Mouse (Mus musculus) CH12.LX (cell line): Measurements from ENCODE around the gene Nup188. TPM values are rescaled to one million over a fixed set of nuclear protein-coding genes. Genes with fewer than 3 reads are reported as not detected.

Source experiments
- DNase-seq: peaks from one replicate; pipeline ENCODE4 v3.0.0-alpha.2; 2013; ENCODE audit errors: extremely low read depth
- H3K27ac ChIP-seq: 2 replicates; pipeline ENCODE4 v1.5.1; 2012; ENCODE audit warnings: low read depth, mild to moderate bottlenecking, control low read depth, moderate library complexity; ENCODE audit not compliant: insufficient read depth
- H3K27me3 ChIP-seq: replicated peaks from 2 replicates; pipeline ENCODE3; 2012; ENCODE audit warnings: inconsistent platforms
- H3K36me3 ChIP-seq, 2 experiments: replicated peaks in 1 of 2; 2 replicates each; pipeline versions ENCODE3 to v1.6.1; 2012; ENCODE audit warnings: inconsistent platforms in 1 of 2, low read length in 1 of 2, mild to moderate bottlenecking in 1 of 2, mixed read lengths in 1 of 2, moderate library complexity in 1 of 2; ENCODE audit not compliant: control insufficient read depth in 1 of 2, insufficient read depth in 1 of 2
- H3K4me1 ChIP-seq, 2 experiments: 2 replicates each; pipeline ENCODE4 v1.6.1; 2012; ENCODE audit warnings: inconsistent platforms in 1 of 2, moderate library complexity in 1 of 2; ENCODE audit not compliant: insufficient read depth in 2 of 2, control insufficient read depth in 1 of 2
- H3K4me2 ChIP-seq: 2 replicates; pipeline ENCODE4 v1.6.1; 2012; ENCODE audit warnings: low read depth, mild to moderate bottlenecking, control low read depth; ENCODE audit not compliant: poor library complexity, insufficient read depth, severe bottlenecking
- H3K4me3 ChIP-seq, 3 experiments: fragments of 150-350 bp in 1 of 3; sonication (generic) in 1 of 3; replicated peaks in 1 of 3; 2 replicates each; pipeline versions ENCODE3 to v1.5.1; 2011 to 2012; ENCODE audit warnings: low read depth in 2 of 3, low read length in 2 of 3, mild to moderate bottlenecking in 2 of 3, moderate library complexity in 2 of 3, control low read depth in 1 of 3, improper control_type of control experiment in 1 of 3, inconsistent platforms in 1 of 3, mixed read lengths in 1 of 3; ENCODE audit not compliant: poor library complexity in 1 of 3
- H3K79me2 ChIP-seq: replicated peaks from 2 replicates; pipeline ENCODE4 v1.6.1; 2012; ENCODE audit warnings: mild to moderate bottlenecking, moderate library complexity; ENCODE audit not compliant: control insufficient read depth, poor library complexity, insufficient read depth, severe bottlenecking; ENCODE audit errors: extremely low read depth
- H3K9ac ChIP-seq: 2 replicates; pipeline ENCODE4 v1.6.1; 2012; ENCODE audit warnings: low read depth, mild to moderate bottlenecking, control low read depth, moderate library complexity; ENCODE audit not compliant: insufficient read depth
- H3K9me3 ChIP-seq: replicated peaks from 2 replicates; pipeline ENCODE3; 2012; ENCODE audit warnings: low read length, inconsistent platforms, mixed read lengths
- BHLHE40 ChIP-seq: IDR thresholded peaks from 2 replicates; pipeline ENCODE4 v1.6.1; 2011; ENCODE audit warnings: mild to moderate bottlenecking, low read depth, low read length, improper control_type of control experiment
- ELF1 ChIP-seq: IDR thresholded peaks from 2 replicates; pipeline ENCODE4 v1.6.1; 2014; ENCODE audit warnings: low read depth, mild to moderate bottlenecking, inconsistent platforms, low read length, improper control_type of control experiment
- ETS1 ChIP-seq: conservative IDR thresholded peaks from 2 replicates; pipeline ENCODE4 v1.6.1; 2012; ENCODE audit warnings: low read depth, mild to moderate bottlenecking, inconsistent platforms, low read length, improper control_type of control experiment, moderate library complexity
- GABPA ChIP-seq: IDR thresholded peaks from 2 replicates; pipeline ENCODE4 v1.6.1; 2012; ENCODE audit warnings: low read depth, low read length, improper control_type of control experiment, inconsistent platforms; ENCODE audit not compliant: insufficient replicate concordance
- IRF4 ChIP-seq: IDR thresholded peaks from 2 replicates; pipeline ENCODE4 v1.6.1; 2014; ENCODE audit warnings: low read depth, mild to moderate bottlenecking, inconsistent platforms, low read length, improper control_type of control experiment
- JUN ChIP-seq: IDR thresholded peaks from 2 replicates; pipeline ENCODE4 v1.6.1; 2011; ENCODE audit warnings: low read depth, mild to moderate bottlenecking, low read length, improper control_type of control experiment, moderate library complexity; ENCODE audit not compliant: insufficient read depth
- KAT2A ChIP-seq: IDR thresholded peaks from 2 replicates; pipeline ENCODE4 v1.6.1; 2012; ENCODE audit warnings: low read length, improper control_type of control experiment, inconsistent platforms; ENCODE audit not compliant: insufficient replicate concordance
- MAFK ChIP-seq: IDR thresholded peaks from 2 replicates; pipeline ENCODE4 v1.6.1; 2011; ENCODE audit warnings: low read length, improper control_type of control experiment; ENCODE audit not compliant: insufficient replicate concordance
- MAX ChIP-seq: IDR thresholded peaks from 2 replicates; pipeline ENCODE4 v1.6.1; 2011; ENCODE audit warnings: low read length, improper control_type of control experiment
- MEF2A ChIP-seq: IDR thresholded peaks from 2 replicates; pipeline ENCODE4 v1.6.1; 2014; ENCODE audit warnings: low read depth, mild to moderate bottlenecking, inconsistent platforms, low read length, improper control_type of control experiment, borderline replicate concordance
- MXI1 ChIP-seq: IDR thresholded peaks from 2 replicates; pipeline ENCODE4 v1.6.1; 2011; ENCODE audit warnings: mild to moderate bottlenecking, low read depth, low read length, improper control_type of control experiment
- MYC ChIP-seq: IDR thresholded peaks from 2 replicates; pipeline ENCODE4 v1.6.1; 2011; ENCODE audit warnings: low read depth, mild to moderate bottlenecking, improper control_type of control experiment, low read length
- NRF1 ChIP-seq: IDR thresholded peaks from 2 replicates; pipeline ENCODE4 v1.6.1; 2014; ENCODE audit warnings: low read depth, mild to moderate bottlenecking, inconsistent platforms, low read length, improper control_type of control experiment, moderate library complexity
- POLR2AphosphoS2 ChIP-seq: IDR thresholded peaks from 2 replicates; pipeline ENCODE4 v1.6.1; 2011; ENCODE audit warnings: low read depth, low read length, improper control_type of control experiment
- RAD21 ChIP-seq: IDR thresholded peaks from 2 replicates; pipeline ENCODE4 v1.6.1; 2011; ENCODE audit warnings: low read depth, mild to moderate bottlenecking, low read length, improper control_type of control experiment, moderate library complexity
- SMC3 ChIP-seq: IDR thresholded peaks from 2 replicates; pipeline ENCODE4 v1.6.1; 2011; ENCODE audit warnings: low read depth, low read length, improper control_type of control experiment
- TBP ChIP-seq: conservative IDR thresholded peaks from 2 replicates; pipeline ENCODE4 v1.6.1; 2011; ENCODE audit warnings: low read depth, low read length, improper control_type of control experiment
- TCF12 ChIP-seq: IDR thresholded peaks from 2 replicates; pipeline ENCODE4 v1.6.1; 2014; ENCODE audit warnings: low read depth, mild to moderate bottlenecking, inconsistent platforms, low read length, improper control_type of control experiment
- UBTF ChIP-seq: IDR thresholded peaks from 2 replicates; pipeline ENCODE4 v1.6.1; 2012; ENCODE audit warnings: low read depth, mild to moderate bottlenecking, inconsistent platforms, low read length, improper control_type of control experiment, moderate library complexity
- USF1 ChIP-seq: IDR thresholded peaks from 2 replicates; pipeline ENCODE4 v1.6.1; 2014; ENCODE audit warnings: low read depth, mild to moderate bottlenecking, inconsistent platforms, low read length, improper control_type of control experiment
- USF2 ChIP-seq: conservative IDR thresholded peaks from 2 replicates; pipeline ENCODE4 v1.6.1; 2011; ENCODE audit warnings: low read depth, low read length, improper control_type of control experiment
- ZC3H11A ChIP-seq: IDR thresholded peaks from 2 replicates; pipeline ENCODE4 v1.6.1; 2012; ENCODE audit warnings: low read depth, mild to moderate bottlenecking, inconsistent platforms, low read length, improper control_type of control experiment
- ZMIZ1 ChIP-seq: IDR thresholded peaks from 2 replicates; pipeline ENCODE4 v1.6.1; 2012; ENCODE audit warnings: low read depth, mild to moderate bottlenecking, inconsistent platforms, low read length, improper control_type of control experiment
- ZNF384 ChIP-seq: IDR thresholded peaks from 2 replicates; pipeline ENCODE4 v1.6.1; 2012; ENCODE audit warnings: low read depth, low read length, improper control_type of control experiment, inconsistent platforms
- dilution Hi-C: fragments of 300-500 bp; cut with MboI; formaldehyde crosslinking; loops from 2 replicates; pipeline ENCODE4 v1.14.3; 2020; ENCODE audit warnings: low sequenced_read_pairs; ENCODE audit not compliant: extremely low pct_unique_long_range_greater_than_20kb, extremely low pct_ligation_motif_present
- in situ Hi-C: fragments of 300-500 bp; cut with MboI; formaldehyde crosslinking; loops from 3 replicates; pipeline ENCODE4 v1.14.3; 2019; ENCODE audit warnings: low sequenced_read_pairs, low pct_ligation_motif_present, low pct_unique_long_range_greater_than_20kb, mixed read lengths
- polyA plus RNA-seq: library from polyadenylated mRNA; unstranded; fragments of >175 nt; gene quantifications from 2 replicates; pipeline ENCODE4 v1.2.1, GENCODE M21; 2012; ENCODE audit warnings: low read depth; ENCODE audit not compliant: insufficient read length
- total RNA-seq, 2 experiments: library from RNA; depleted of rRNA; stranded (reverse); fragments of 300-350 nt in 1 of 2; fragments of >200 nt in 1 of 2; gene quantifications; 2 replicates each; pipeline ENCODE4 v1.2.3; 2012 to 2014

The Nup188 gene
- total and polyA plus RNA-seq, 3 experiments: 19.7 to 58.8 (median 47.6) TPM

- in situ Hi-C loops: no loop called here
- Histone ChIP-seq H3K27me3 (no peaks in the 10 kb centered on the region), H3K4me3 (no peak overlapping the region), H3K4me1 (peaks cover 8 to 36% of the 10 kb centered on the region in 2 experiments; a peak in 3 of 4 replicates), H3K36me3 (peaks cover 15 to 41% of the 10 kb centered on the region in 2 experiments), H3K27ac (no peak overlapping the region), H3K4me2 (0 out of 2 replicates have a peak overlapping the region, but pooled peaks have one; percentile 69), H3K79me2 (no peaks in the 10 kb centered on the region), H3K9ac (peak overlapping the region; percentile 78; the same call in 1 of the 2 replicates), H3K9me3 (no peaks in the 10 kb centered on the region)
- DNase-seq: no peak
- TF ChIP-seq MEF2A: no peak
- TF ChIP-seq TBP: no peak
- no peak for TF ChIP-seq MXI1
- TF ChIP-seq USF2: no peak
- no peak for TF ChIP-seq BHLHE40
- no peak for TF ChIP-seq KAT2A
- TF ChIP-seq ZMIZ1: no peak
- no peak for TF ChIP-seq SMC3
- no peak for TF ChIP-seq MAX
- no peak for TF ChIP-seq POLR2AphosphoS2
- no peak for TF ChIP-seq USF1
- no peak for TF ChIP-seq NRF1
- TF ChIP-seq MYC: no peak
- TF ChIP-seq ZC3H11A: no peak
- no peak for TF ChIP-seq GABPA
- TF ChIP-seq RAD21: no peak
- dilution Hi-C loops: no loop called here
Measured at GRCm38 (mm10) chr2:30238906-30239465, 47.2 kb upstream of the Nup188 start.

- dilution Hi-C loops: no loop called here
- TF ChIP-seq TBP (no peak), ETS1 (no peak), TCF12 (no peak), MAX (no peak), ELF1 (no peak), IRF4 (no peak), UBTF (no peak), ZMIZ1 (no peak), MAFK (no peak), BHLHE40 (no peak), JUN (no peak), ZNF384 (no peak)
- TF ChIP-seq, all 38 proteins: peak for 0
- peaks cover 18 to 48% of the 10 kb centered on the region in 2 experiments for H3K36me3 ChIP-seq
- no peak overlapping the region for H3K4me3 ChIP-seq
- no peaks in the 10 kb centered on the region for H3K9me3 ChIP-seq
- H3K4me1 ChIP-seq: peaks cover 8 to 36% of the 10 kb centered on the region in 2 experiments; a peak in 3 of 4 replicates
- H3K27ac ChIP-seq: no peak overlapping the region
- H3K4me2 ChIP-seq: no peak overlapping the region
- in situ Hi-C loops: loop anchor here (10.0 kb wide), 1 partner anchor 55 kb away; no protein-coding TSS in a partner anchor
- H3K9ac ChIP-seq: no peak overlapping the region
- DNase-seq: no peak
- no peaks in the 10 kb centered on the region for H3K79me2 ChIP-seq
- H3K27me3 ChIP-seq: no peaks in the 10 kb centered on the region
Measured at GRCm38 (mm10) chr2:30239777-30240176, 46.4 kb upstream of the Nup188 start.
